Mouse (Mus musculus): Measurements from ENCODE around the gene Cep152. TPM values are rescaled to one million over a fixed set of nuclear protein-coding genes. Genes with fewer than 3 reads are reported as not detected.

Gene Cep152
- polyA plus RNA-seq (2015; fragmentation: Nextera tagmentation; extraction: Ambion mirVana): 5.6 and 5.7 TPM in 2 replicates

GRCm38 (mm10) chr2:125624837-125625351 is at the start of gene Cep152:
TSS of gene Cep152 (minus strand) at chr2:125625113.

GRCm38 (mm10) chr2:125672957-125673631 is 48.2 kb upstream of the Cep152 start, which contains the start of gene Eid1:
TSS of gene Eid1 (plus strand) at chr2:125673095.

Other genes with a start within 250 kb of the Cep152 start
- gene Gm9913, start 120.0 kb downstream of the Cep152 start, polyA plus RNA-seq (2015; fragmentation: Nextera tagmentation; extraction: Ambion mirVana): 0.16 and 0.19 TPM in 2 replicates
- 9.2 and 11.1 TPM in 2 replicates for gene Fbn1, start 117.1 kb downstream of the Cep152 start, polyA plus RNA-seq (2015; fragmentation: Nextera tagmentation; extraction: Ambion mirVana)
- 95.0 and 99.8 TPM in 2 replicates for gene Eid1, start 48.0 kb upstream of the Cep152 start, polyA plus RNA-seq (2015; fragmentation: Nextera tagmentation; extraction: Ambion mirVana)
- gene Shc4, start 99.0 kb upstream of the Cep152 start, polyA plus RNA-seq (2015; fragmentation: Nextera tagmentation; extraction: Ambion mirVana): 0.96 and 1.0 TPM in 2 replicates
- gene Secisbp2l, start 157.8 kb upstream of the Cep152 start, polyA plus RNA-seq (2015; fragmentation: Nextera tagmentation; extraction: Ambion mirVana): 8.1 and 11.8 TPM in 2 replicates
- gene Galk2, start 234.0 kb upstream of the Cep152 start, polyA plus RNA-seq (2015; fragmentation: Nextera tagmentation; extraction: Ambion mirVana): 9.8 and 13.8 TPM in 2 replicates
- gene Cops2, start 234.0 kb upstream of the Cep152 start, polyA plus RNA-seq (2015; fragmentation: Nextera tagmentation; extraction: Ambion mirVana): 36.5 and 38.0 TPM in 2 replicates